Mouse (Mus musculus): ENCODE results near the gene Srrm4. TPM values are rescaled to one million over a fixed set of nuclear protein-coding genes. Genes with fewer than 3 reads are reported as not detected.
A peak's percentile ranks its signal among the peaks of the same experiment; 100 is the strongest.

Srrm4 gene
- polyA plus RNA-seq, 1 experiment from 2014 or later, result 20.8 TPM

DNA sequence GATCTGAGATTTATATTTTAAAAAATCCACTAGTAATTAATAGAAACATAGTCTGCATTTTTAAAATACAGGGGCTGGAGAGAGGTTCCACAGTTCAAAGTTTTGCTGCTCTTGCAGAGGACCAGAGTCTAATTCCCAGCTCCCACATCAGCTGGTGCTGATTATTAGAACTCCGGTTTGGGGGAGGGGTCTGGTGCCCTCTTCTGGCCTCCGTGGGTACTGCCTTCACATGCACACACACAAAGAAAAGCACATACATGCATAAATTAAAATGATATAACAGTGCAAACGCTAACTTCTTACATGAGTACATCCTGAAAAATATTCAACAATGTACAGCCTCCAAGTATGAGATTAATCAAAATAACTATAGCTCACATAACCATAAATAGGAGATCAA is 50.5 kb downstream of the Srrm4 start:
- Histone ChIP-seq H3K9me3 (ENCODE audit: control insufficient read depth, low read length) (no peaks in the 10 kb centered on the region), H3K9ac (replicated peaks; ENCODE audit: low read depth, low read length) (no peak overlapping the region), H3K4me1 (ENCODE audit: control insufficient read depth, insufficient read depth, low read length) (peaks cover 11% of the 10 kb centered on the region), H3K36me3 (ENCODE audit: control insufficient read depth, insufficient read depth, low read length) (no peaks in the 10 kb centered on the region), H3K27me3 (ENCODE audit: control insufficient read depth, insufficient read depth, low read length) (no peaks in the 10 kb centered on the region), H3K27ac (ENCODE audit: low read depth, low read length) (no peak overlapping the region), H3K4me2 (ENCODE audit: low read depth, low read length) (no peak overlapping the region), H3K4me3 (ENCODE audit: low read depth, low read length) (no peak overlapping the region)
- WGBS, result 83% methylated on average over 3 of the region's 3 CpGs
- ATAC-seq (ENCODE audit: low read depth), result no peak

DNA sequence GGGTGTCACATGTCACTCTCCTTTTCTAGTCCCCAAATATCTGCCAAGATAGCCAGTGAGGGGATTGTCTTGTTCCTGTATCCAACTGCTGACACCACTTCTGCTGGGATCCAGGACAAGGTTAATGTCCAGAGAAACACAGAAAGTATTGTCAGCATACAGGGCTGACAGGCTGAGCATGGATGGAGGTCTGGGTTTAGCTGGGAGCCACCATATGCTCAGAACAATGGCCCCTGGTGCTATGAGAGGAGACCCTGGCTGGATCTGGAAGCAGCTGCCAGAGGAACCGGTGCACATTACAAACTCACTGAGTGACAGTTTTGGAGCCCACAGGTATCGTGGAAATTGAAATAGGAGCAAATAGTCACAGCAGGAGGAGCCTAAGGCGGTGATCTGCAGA is 52.3 kb downstream of the Srrm4 start:
- Histone ChIP-seq H3K4me2 (ENCODE audit: low read depth, low read length) (no peak overlapping the region), H3K36me3 (ENCODE audit: control insufficient read depth, insufficient read depth, low read length) (no peaks in the 10 kb centered on the region), H3K4me3 (ENCODE audit: low read depth, low read length) (no peak overlapping the region), H3K9ac (replicated peaks; ENCODE audit: low read depth, low read length) (no peak overlapping the region), H3K27me3 (ENCODE audit: control insufficient read depth, insufficient read depth, low read length) (no peaks in the 10 kb centered on the region), H3K27ac (ENCODE audit: low read depth, low read length) (peak overlapping the region; percentile 68), H3K9me3 (ENCODE audit: control insufficient read depth, low read length) (no peaks in the 10 kb centered on the region), H3K4me1 (ENCODE audit: control insufficient read depth, insufficient read depth, low read length) (peaks cover 11% of the 10 kb centered on the region)
- 31% methylated on average over 3 of the region's 3 CpGs for WGBS
- ATAC-seq (ENCODE audit: low read depth), result no peak

DNA sequence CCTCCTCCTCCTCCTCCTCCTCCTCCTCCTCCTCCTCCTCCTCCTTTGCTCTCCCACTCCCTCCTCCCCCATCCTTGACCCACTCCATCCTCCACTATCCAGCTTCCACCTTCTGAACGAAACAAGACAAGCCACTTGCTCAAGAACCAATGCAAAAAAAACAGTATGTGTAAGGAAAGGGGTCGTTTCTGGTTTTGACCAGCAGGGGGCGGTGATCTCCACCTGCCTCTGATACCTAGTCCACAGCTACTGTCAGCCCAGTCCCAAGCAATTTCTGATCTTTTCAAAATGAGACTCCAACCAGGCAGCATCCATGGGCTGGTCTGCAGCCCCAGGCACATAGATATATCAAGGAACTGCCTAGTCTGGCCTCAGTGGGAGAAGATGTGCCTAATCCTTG is 53.1 kb downstream of the Srrm4 start:
- H3K27me3 ChIP-seq (ENCODE audit: control insufficient read depth, insufficient read depth, low read length), result no peaks in the 10 kb centered on the region
- H3K4me1 ChIP-seq (ENCODE audit: control insufficient read depth, insufficient read depth, low read length), result peaks cover 11% of the 10 kb centered on the region
- no peak overlapping the region for H3K9ac ChIP-seq (replicated peaks; ENCODE audit: low read depth, low read length)
- H3K36me3 ChIP-seq (ENCODE audit: control insufficient read depth, insufficient read depth, low read length), result no peaks in the 10 kb centered on the region
- no peak overlapping the region for H3K4me3 ChIP-seq (ENCODE audit: low read depth, low read length)
- 61% methylated on average over 3 of the region's 3 CpGs for WGBS
- H3K4me2 ChIP-seq (ENCODE audit: low read depth, low read length), result no peak overlapping the region
- no peak for ATAC-seq (ENCODE audit: low read depth)
- no peak overlapping the region for H3K27ac ChIP-seq (ENCODE audit: low read depth, low read length)
- H3K9me3 ChIP-seq (ENCODE audit: control insufficient read depth, low read length), result no peaks in the 10 kb centered on the region

DNA sequence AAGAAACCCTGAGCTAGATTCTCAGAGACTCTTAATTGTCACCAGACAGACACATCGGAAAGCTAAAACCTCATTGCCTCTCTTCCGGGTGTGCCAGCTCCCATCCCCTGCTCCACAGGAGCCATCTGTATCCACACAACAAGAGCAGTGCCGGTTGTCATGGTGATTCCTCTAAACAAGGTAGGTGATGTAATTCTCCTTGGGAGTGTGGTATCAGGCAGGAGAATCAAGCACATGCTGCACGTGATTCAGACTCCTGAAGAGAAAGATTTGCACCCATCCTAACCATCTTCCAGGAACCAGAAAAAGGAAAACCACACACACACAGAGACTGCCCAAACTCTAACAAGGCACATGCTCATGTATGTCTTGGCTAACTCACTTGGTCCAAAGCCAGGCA is 65.3 kb downstream of the Srrm4 start:
- Histone ChIP-seq H3K4me3 (ENCODE audit: low read depth, low read length) (no peak overlapping the region), H3K36me3 (ENCODE audit: control insufficient read depth, insufficient read depth, low read length) (no peaks in the 10 kb centered on the region), H3K4me1 (ENCODE audit: control insufficient read depth, insufficient read depth, low read length) (peaks cover 5% of the 10 kb centered on the region; the same call in 1 of the 2 replicates), H3K27ac (ENCODE audit: low read depth, low read length) (no peak overlapping the region), H3K27me3 (ENCODE audit: control insufficient read depth, insufficient read depth, low read length) (no peaks in the 10 kb centered on the region), H3K9me3 (ENCODE audit: control insufficient read depth, low read length) (no peaks in the 10 kb centered on the region), H3K4me2 (ENCODE audit: low read depth, low read length) (no peak overlapping the region), H3K9ac (replicated peaks; ENCODE audit: low read depth, low read length) (no peak overlapping the region)
- 27% methylated on average over 4 of the region's 4 CpGs for WGBS
- ATAC-seq (ENCODE audit: low read depth), result peak; percentile 79

DNA sequence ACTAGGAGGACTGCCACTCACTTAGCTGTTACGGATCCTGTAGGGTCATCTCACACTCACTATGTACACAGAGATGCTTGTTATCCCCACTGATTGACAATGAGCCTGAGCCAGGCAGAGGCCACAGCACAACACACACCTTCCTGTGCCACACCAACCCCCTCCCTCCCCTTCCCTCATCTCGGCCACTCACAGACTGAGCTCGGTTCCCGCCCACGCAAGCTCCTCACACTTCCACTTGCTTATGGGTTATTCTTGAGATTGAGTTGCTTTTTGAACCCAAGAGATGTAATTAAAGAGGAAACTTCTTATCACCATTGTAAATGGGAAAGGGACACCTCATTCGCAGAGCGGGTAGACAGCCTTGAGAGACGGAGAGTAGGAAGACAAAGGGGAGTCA is 66.3 kb downstream of the Srrm4 start:
- Histone ChIP-seq H3K36me3 (ENCODE audit: control insufficient read depth, insufficient read depth, low read length) (no peaks in the 10 kb centered on the region), H3K4me2 (ENCODE audit: low read depth, low read length) (no peak overlapping the region), H3K4me1 (ENCODE audit: control insufficient read depth, insufficient read depth, low read length) (peaks cover 5% of the 10 kb centered on the region; the same call in 1 of the 2 replicates), H3K27ac (ENCODE audit: low read depth, low read length) (0 out of 2 replicates have a peak overlapping the region, but pooled peaks have one; percentile 23), H3K27me3 (ENCODE audit: control insufficient read depth, insufficient read depth, low read length) (no peaks in the 10 kb centered on the region), H3K9ac (replicated peaks; ENCODE audit: low read depth, low read length) (no peak overlapping the region), H3K4me3 (ENCODE audit: low read depth, low read length) (no peak overlapping the region), H3K9me3 (ENCODE audit: control insufficient read depth, low read length) (no peaks in the 10 kb centered on the region)
- peak; percentile 17; the same call in 1 of the 2 replicates for ATAC-seq (ENCODE audit: low read depth)
- WGBS, result 70% methylated on average over 8 of the region's 8 CpGs

DNA sequence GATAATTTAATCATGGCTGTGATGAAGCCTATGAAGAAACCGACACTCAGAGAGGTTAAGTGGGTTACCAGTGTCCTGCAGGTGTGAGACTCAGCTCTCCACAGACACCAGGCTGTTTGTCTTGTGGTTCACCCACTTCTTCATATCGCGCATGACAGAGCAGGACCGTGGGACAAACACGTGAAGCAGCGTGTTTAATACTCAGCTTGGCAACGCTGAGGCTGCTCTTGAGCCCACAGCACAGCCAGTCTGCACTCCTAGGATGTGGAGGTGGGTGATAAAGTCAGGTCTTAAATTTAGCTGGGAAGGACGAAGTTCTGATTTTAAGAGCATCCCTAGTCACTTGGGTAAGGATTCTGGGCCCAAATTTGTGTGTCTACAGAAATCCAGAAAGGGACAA is 68.1 kb downstream of the Srrm4 start:
- H3K27me3 ChIP-seq (ENCODE audit: control insufficient read depth, insufficient read depth, low read length), result no peaks in the 10 kb centered on the region
- no peak overlapping the region for H3K4me2 ChIP-seq (ENCODE audit: low read depth, low read length)
- H3K9ac ChIP-seq (replicated peaks; ENCODE audit: low read depth, low read length), result no peak overlapping the region
- ATAC-seq (ENCODE audit: low read depth), result no peak
- WGBS, result 80% methylated on average over 8 of the region's 8 CpGs
- H3K36me3 ChIP-seq (ENCODE audit: control insufficient read depth, insufficient read depth, low read length), result no peaks in the 10 kb centered on the region; the same call in 1 of the 2 replicates
- H3K27ac ChIP-seq (ENCODE audit: low read depth, low read length), result no peak overlapping the region
- H3K4me1 ChIP-seq (ENCODE audit: control insufficient read depth, insufficient read depth, low read length), result peaks cover 5% of the 10 kb centered on the region; the same call in 1 of the 2 replicates
- H3K4me3 ChIP-seq (ENCODE audit: low read depth, low read length), result no peak overlapping the region
- no peaks in the 10 kb centered on the region for H3K9me3 ChIP-seq (ENCODE audit: control insufficient read depth, low read length)

DNA sequence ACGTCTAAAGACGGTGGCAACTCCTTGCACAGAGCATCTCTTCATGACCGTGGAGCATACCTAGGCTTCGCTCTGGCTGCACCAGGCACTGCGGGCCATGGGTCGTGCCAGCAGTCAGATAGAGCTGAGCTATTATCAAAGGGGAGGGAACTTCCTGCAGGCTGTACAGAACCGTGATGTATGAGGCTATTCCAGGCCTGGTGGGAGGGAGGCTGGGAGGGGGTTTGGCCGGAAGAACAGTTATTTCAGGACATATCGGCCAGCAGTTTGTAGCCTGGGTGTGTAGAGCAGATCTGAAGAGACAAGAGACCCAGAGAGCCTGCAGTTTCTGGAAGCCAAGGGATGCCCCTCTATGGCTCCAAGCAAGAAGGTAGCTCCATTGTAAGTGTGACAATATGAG is 68.5 kb downstream of the Srrm4 start:
- no peaks in the 10 kb centered on the region; the same call in 1 of the 2 replicates for H3K36me3 ChIP-seq (ENCODE audit: control insufficient read depth, insufficient read depth, low read length)
- no peak overlapping the region for H3K27ac ChIP-seq (ENCODE audit: low read depth, low read length)
- no peak overlapping the region for H3K4me2 ChIP-seq (ENCODE audit: low read depth, low read length)
- peaks cover 5% of the 10 kb centered on the region; the same call in 1 of the 2 replicates for H3K4me1 ChIP-seq (ENCODE audit: control insufficient read depth, insufficient read depth, low read length)
- no peak for ATAC-seq (ENCODE audit: low read depth)
- WGBS, result 48% methylated on average over 9 of the region's 9 CpGs
- H3K9me3 ChIP-seq (ENCODE audit: control insufficient read depth, low read length), result no peaks in the 10 kb centered on the region
- no peaks in the 10 kb centered on the region for H3K27me3 ChIP-seq (ENCODE audit: control insufficient read depth, insufficient read depth, low read length)
- no peak overlapping the region for H3K9ac ChIP-seq (replicated peaks; ENCODE audit: low read depth, low read length)
- no peak overlapping the region for H3K4me3 ChIP-seq (ENCODE audit: low read depth, low read length)

DNA sequence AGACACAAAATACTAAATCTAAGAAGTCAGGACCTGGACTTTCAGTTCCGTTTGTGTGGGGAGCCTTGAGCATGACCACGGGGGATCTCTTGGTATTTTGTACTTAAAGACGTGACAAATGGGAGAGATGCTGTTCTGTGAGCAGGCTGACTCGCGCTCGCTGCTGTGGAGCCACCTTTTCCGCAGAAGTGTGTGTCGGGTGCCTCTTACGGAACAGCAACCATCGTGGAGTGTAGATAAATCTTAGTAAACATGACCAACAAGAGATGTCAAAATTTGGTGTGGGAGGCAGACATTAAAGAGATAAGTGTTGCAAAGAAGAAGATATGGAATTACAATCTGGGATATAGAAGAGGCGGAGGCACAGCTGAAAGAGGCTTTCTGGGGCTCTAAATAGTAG is 69.3 kb downstream of the Srrm4 start:
- peaks cover 5% of the 10 kb centered on the region; the same call in 1 of the 2 replicates for H3K4me1 ChIP-seq (ENCODE audit: control insufficient read depth, insufficient read depth, low read length)
- H3K4me2 ChIP-seq (ENCODE audit: low read depth, low read length), result no peak overlapping the region
- 65% methylated on average over 11 of the region's 11 CpGs for WGBS
- no peaks in the 10 kb centered on the region for H3K9me3 ChIP-seq (ENCODE audit: control insufficient read depth, low read length)
- ATAC-seq (ENCODE audit: low read depth), result no peak
- no peaks in the 10 kb centered on the region for H3K27me3 ChIP-seq (ENCODE audit: control insufficient read depth, insufficient read depth, low read length)
- no peaks in the 10 kb centered on the region; the same call in 1 of the 2 replicates for H3K36me3 ChIP-seq (ENCODE audit: control insufficient read depth, insufficient read depth, low read length)
- no peak overlapping the region for H3K4me3 ChIP-seq (ENCODE audit: low read depth, low read length)
- no peak overlapping the region for H3K9ac ChIP-seq (replicated peaks; ENCODE audit: low read depth, low read length)
- no peak overlapping the region for H3K27ac ChIP-seq (ENCODE audit: low read depth, low read length)

DNA sequence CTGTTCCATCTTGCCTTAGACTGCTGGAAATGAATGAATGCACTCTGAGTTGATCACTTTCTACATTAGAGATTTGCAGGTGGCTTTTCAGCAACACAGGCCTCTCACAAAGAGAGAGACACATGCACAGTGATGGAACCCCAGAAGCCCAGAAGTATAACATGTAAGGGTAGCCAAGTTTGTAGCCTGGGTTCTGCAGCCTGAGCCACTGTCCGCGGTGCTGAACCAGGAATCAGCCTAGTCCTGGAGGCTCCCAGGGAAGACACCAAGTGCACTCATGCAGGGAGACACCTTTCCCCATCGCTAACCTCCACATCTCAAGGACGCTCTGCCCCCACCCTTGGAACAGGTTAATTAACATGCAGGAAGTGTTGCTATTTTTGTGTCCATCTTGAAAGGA is 73.6 kb downstream of the Srrm4 start:
- no peaks in the 10 kb centered on the region for H3K27me3 ChIP-seq (ENCODE audit: control insufficient read depth, insufficient read depth, low read length)
- H3K4me2 ChIP-seq (ENCODE audit: low read depth, low read length), result no peak overlapping the region
- no peaks in the 10 kb centered on the region for H3K9me3 ChIP-seq (ENCODE audit: control insufficient read depth, low read length)
- no peak overlapping the region for H3K27ac ChIP-seq (ENCODE audit: low read depth, low read length)
- no peak for ATAC-seq (ENCODE audit: low read depth)
- no peak overlapping the region for H3K9ac ChIP-seq (replicated peaks; ENCODE audit: low read depth, low read length)
- WGBS, result 22% methylated on average over 4 of the region's 4 CpGs
- H3K4me1 ChIP-seq (ENCODE audit: control insufficient read depth, insufficient read depth, low read length), result peaks cover under 1% of the 10 kb centered on the region; the same call in 1 of the 2 replicates
- H3K36me3 ChIP-seq (ENCODE audit: control insufficient read depth, insufficient read depth, low read length), result no peaks in the 10 kb centered on the region; the same call in 1 of the 2 replicates
- H3K4me3 ChIP-seq (ENCODE audit: low read depth, low read length), result no peak overlapping the region

Measured in neural tube, embryonic 14.5 days (tissue).